Mouse (Mus musculus): ENCODE measurements around the gene Copa. TPM values are rescaled to one million over a fixed set of nuclear protein-coding genes. Genes with fewer than 3 reads are reported as not detected.

Gene Copa
- total RNA-seq, 2 experiments from 2014 or later: 118 to 124 TPM

DNA sequence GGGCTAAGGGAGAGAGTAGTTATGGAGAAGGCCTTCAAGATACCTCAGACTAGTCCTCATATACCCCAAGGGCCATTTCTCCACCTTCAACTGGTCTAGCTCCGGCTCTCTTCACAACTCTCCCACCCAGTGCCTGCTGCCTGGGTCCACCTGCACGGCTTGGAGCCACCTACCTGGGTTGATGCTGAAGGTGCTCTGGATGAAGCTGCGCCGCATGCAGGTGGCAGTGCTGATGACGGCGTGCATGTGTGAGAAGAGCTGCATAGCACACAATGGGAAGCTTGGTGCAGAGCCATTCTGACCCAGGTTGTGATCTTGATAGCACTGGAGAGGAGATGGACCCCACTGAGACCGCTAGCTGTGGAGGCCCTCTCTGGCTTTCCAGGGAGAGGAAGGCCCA, 9.7 kb upstream of the Copa start:
- no peak for DNase-seq
- intact Hi-C loops (cut with DNase I): no loop called here

- no peak for DNase-seq
- intact Hi-C loops (cut with DNase I): no loop called here
These were observed 4.3 kb upstream of the Copa start for GRCm38 (mm10) chr1:172077981-172078380.

DNA sequence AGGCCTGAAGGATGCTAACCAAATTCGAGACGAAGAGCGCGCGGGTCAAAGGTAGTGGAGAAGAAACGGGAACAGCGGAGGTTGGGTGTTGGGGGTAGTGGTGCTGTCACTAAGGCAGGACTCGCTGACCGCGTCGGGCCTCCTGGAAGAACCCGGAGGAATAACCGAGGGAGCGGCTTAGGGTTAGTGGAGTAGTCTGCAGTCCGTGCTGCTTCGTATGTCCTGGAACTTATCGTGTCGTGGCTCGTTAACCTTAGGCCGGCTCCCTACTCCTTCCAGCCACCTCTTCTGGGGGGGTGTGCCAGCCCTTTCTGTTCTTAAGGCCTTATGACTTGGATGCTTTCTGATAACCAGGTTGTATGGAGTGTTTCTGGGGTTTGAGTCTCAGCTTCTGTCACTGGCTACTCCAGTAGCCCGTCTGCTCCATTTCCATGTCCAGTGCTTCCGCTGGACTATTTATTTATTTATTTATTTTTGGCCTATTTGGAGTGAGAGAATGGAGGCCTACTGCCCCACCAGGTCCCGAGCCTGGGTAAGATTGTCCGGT, 643 bp downstream of the Copa start:
- intact Hi-C loops (cut with DNase I): loop anchor here (5.0 kb wide), 1 partner anchor 36 kb away; no protein-coding TSS in a partner anchor
- DNase-seq: no peak

- DNase-seq: peak in 1 of 2 experiments; percentile 9
- intact Hi-C loops (cut with DNase I): no loop called here
These were observed 11.2 kb downstream of the Copa start for GRCm38 (mm10) chr1:172093522-172093921.

DNA sequence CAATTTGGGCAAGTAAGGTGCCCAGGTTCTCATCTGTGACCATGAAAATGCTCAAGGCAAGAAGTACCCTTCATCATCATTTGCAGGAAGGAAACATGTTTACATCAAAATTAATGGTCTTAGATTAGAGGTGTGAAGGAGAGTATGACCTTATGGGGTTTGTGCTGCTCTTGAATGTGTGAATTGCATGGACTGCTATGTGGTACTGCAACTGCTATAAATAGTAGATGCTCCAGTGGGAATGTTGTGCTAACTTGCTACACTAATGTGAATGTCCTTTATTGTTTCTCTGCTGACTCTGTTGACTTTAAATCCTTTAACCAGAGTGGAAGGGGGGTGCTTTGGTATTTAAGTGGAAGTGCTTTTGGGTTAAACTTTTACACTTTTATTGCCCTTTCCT, 12.0 kb downstream of the Copa start:
- intact Hi-C loops (cut with DNase I): no loop called here
- no peak for DNase-seq

DNA sequence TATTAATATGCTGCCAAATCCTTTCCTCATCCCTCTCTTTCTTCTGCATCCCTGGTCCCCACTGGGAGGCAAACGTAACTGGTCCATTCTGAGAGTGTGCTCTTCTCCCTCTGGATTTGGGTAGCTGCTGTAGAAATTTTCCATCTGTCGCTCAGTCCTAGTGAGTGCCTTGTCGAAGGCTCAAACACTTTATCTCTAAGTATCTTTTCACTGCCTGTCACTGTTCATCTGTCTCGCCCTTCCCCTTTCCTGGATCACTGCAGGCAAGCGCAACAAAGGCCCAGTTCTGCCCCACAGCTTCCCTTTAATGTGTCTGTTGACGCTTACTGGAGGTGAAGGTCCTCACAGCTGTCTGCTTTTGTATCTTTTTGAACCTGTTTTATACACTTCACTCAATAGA, 12.9 kb downstream of the Copa start:
- DNase-seq: no peak
- intact Hi-C loops (cut with DNase I): no loop called here

DNA sequence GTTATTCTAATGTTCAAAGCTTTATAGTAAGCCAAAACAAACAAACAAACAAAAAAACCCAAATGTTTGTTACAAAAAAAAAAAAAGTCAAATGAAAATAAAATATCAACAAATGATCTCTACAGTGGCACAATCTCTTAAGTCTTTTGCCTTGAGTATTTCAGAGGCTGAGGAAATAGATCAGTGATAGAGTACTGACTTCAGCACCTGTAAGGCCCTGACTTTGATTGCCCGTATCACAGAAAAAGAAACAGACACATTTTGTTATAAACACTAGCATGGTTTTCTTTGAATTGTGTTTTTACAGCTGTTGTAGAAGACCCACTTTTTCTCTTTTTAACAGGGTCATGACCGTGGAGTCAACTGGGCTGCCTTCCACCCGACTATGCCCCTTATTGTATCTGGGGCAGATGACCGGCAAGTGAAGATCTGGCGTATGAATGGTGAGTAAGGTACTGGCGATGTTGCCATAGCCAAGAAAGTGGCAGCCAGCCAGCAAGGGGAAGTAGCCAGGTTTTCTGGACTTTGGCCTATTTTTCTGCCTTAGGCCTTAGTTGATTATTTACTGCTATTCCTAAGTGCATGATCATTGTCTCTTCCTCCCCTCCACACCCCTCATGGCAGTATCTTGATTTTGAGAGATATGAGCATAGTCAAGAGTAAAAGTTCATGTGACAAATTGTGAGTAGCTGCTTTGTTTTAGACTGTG, 17.1 kb downstream of the Copa start:
- DNase-seq: no peak
- intact Hi-C loops (cut with DNase I): loop anchor here (5.0 kb wide), 1 partner anchor 52 kb away; no protein-coding TSS in a partner anchor

- intact Hi-C loops (cut with DNase I): loop anchor here (5.0 kb wide), 1 partner anchor 56 kb away; no protein-coding TSS in a partner anchor
- DNase-seq: no peak
These were observed 21.3 kb downstream of the Copa start for GRCm38 (mm10) chr1:172103619-172104018.

- intact Hi-C loops (cut with DNase I): no loop called here
These were observed 22.8 kb downstream of the Copa start for GRCm38 (mm10) chr1:172105101-172105500.

GRCm38 (mm10) chr1:172107777-172108477, 25.6 kb downstream of the Copa start:
- intact Hi-C loops (cut with DNase I): no loop called here
- no peak for DNase-seq

More at GRCm38 (mm10) chr1:172105101-172105500, 22.8 kb downstream of the Copa start:
- no peak for DNase-seq

GRCm38 (mm10) chr1:172116948-172117347, 34.6 kb downstream of the Copa start:
- DNase-seq: no peak
- intact Hi-C loops (cut with DNase I): no loop called here

- DNase-seq: no peak
- intact Hi-C loops (cut with DNase I): no loop called here
These were observed 36.8 kb downstream of the Copa start for GRCm38 (mm10) chr1:172119100-172119499.

GRCm38 (mm10) chr1:172119720-172120119, 37.4 kb downstream of the Copa start:
- intact Hi-C loops (cut with DNase I): no loop called here
- peak in 1 of 2 experiments; percentile 45 for DNase-seq

DNA sequence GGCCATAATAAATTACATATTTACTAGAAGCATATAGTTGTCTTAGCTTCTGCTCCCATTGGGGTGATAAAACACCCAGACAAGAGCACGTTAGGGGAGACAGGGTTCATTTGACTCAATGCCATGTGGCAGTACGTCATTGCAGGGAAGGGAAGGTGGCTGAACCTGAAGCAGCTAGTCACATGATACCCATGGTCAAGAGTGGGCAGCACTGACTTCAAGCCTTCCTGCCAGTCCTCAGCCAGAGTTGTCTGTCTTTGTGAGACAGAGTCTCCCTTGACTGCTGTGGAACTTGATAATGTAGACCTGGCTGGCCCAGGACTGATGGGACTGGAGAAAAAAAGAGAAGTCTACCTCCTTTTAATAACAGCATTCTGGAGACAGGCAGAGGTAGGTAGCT, 40.3 kb downstream of the Copa start:
- DNase-seq: no peak
- intact Hi-C loops (cut with DNase I): no loop called here

DNA sequence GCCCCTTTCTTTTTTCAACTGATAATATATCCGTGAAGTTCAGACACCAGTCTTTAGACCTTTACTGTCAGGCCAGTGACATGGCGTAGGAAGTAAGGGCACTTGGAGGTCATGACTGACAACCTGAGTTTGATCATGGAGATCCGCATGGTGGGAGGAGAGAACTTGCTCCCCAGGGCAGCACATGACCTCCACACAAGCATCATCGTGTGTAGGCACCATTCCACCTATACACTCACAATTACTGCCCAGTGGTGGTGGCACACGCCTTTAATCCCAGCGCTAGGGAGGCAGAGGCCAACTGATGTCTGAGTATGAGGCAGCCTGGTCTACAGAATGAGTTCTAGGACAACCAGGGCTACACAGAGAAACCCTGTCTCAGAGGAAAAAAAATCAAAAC, 42.2 kb downstream of the Copa start:
- intact Hi-C loops (cut with DNase I): no loop called here
- DNase-seq: no peak

DNA sequence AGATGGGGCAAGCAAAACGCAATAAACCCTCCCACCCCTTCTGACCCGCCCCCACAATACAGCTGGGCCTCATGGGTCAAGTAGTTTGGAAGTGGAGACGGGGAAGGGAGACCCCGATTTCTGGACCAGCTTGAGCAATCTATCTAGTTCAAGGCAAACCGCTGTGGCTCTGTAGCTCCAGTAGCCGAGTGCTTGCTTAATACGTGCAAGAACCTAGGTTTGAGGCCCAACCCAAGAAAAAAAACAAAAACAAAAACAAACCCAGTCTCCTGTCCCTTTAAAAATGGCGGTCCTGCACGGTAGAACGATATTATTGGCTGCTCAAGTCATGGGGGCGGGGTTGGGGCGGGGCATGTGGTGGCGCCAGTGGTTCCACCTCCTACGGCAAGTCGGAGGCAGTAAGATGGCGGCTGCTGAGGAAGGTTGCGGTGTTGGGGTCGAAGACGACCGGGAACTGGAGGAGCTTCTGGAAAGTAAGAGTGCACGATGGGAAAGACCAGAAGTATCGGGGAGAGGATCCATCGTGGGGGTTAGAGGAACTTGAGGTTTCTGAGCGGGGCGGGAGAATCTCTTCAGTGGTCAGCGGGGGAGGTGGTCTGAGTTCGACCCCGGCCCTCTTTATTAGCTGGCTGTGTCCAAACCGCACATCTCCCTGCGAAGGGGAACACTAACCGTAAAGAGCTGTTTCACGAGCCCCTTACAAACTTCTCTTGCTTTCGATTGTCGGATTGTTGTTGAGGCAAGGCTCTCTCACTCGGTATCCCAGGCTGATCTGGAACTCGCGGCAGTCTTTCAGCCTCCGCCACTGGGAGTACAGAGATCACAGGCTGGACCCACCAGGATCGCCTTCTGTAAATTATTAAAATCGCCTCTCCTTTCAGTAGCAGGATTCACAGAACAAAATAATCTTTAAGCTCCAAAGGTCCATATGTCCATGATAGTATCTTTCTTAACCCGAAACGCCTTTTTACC, 44.3 kb downstream of the Copa start, which contains the start of gene Pex19:
Gene Pex19, plus strand, starts transcription at position 380 of the 972 bp plus-strand sequence.
- intact Hi-C loops (cut with DNase I): loop anchor here (5.0 kb wide), 1 partner anchor 79 kb away; no protein-coding TSS in a partner anchor
- DNase-seq: peak; percentile 72 to 79

DNA sequence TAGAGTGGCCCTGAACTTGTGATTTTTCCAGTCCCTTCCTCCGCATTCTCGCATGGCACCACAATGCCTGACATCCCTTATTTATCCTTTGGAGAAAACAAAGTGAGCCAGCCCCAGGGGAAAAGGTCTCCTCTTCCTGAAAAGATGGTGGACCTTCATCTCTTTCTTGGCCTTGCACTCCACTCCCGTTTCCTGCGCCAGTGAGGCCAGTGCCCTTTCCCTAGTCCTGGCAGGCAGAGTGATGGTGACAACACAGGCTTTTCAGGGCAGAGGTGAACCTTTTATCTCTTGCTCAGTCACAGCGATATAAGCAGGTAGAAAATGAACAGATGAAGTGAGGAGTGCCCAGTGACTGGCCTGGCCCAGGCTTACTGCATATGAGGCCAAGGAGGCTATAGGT, 45.2 kb downstream of the Copa start:
- intact Hi-C loops (cut with DNase I): loop anchor here (5.0 kb wide), 1 partner anchor 80 kb away; no protein-coding TSS in a partner anchor
- no peak for DNase-seq

DNA sequence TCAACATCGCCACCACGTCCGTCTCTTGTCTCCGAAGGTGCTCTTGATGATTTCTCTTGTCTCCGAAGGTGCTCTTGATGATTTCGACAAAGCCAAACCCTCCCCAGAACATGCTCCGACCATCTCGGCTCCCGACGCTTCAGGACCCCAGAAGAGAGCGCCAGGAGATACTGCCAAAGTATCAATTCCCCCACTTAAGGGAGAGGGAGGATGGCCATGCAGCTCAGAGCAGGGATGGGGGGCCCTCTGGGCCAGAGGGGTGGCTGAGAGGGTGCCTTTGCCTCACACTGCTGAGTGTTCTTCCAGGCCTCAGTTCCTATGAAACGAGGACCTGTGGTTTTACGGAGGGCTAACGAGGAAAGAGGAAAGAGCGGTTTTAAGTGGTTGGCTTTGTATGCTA, 46.2 kb downstream of the Copa start:
- intact Hi-C loops (cut with DNase I): loop anchor here (5.0 kb wide), 1 partner anchor 81 kb away; no protein-coding TSS in a partner anchor
- DNase-seq: no peak

DNA sequence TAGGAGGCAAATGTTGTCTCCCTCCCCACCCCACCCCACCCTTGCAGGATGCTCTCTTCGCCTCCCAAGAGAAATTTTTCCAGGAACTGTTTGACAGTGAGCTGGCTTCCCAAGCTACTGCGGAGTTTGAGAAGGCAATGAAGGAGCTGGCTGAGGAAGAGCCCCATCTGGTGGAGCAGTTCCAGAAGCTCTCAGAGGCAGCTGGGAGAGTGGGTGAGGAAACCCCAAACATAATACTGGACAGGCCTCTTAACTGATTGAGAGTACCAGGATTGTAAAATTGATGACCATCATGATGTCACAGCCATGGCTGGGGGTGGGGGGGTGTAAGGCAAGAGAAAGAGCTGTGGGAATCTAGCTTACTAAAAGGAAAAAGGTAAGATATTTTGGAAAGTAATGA, 46.8 kb downstream of the Copa start:
- DNase-seq: peak in 1 of 2 experiments; percentile 28
- intact Hi-C loops (cut with DNase I): loop anchor here (5.0 kb wide), 1 partner anchor 82 kb away; no protein-coding TSS in a partner anchor

DNA sequence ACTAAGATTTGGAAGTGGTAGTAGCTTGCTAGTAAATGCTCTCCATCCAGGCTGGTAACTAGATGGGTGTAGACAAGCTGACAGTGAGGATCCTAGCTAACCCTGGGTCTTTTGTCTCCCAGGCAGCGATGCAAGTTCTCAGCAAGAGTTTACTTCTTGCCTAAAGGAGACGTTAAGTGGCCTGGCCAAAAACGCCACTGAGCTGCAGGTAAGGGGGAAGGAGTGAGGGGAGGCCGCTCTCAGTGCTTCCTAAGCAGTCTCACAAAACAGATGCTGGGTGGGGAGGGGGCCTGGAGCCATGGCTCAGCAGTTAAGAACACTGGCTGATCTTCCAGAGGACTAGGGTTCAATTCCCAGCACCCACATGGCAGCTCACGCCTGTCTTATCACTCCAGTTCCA, 47.5 kb downstream of the Copa start:
- intact Hi-C loops (cut with DNase I): loop anchor here (5.0 kb wide), 1 partner anchor 82 kb away; no protein-coding TSS in a partner anchor

More for the DNA sequence above, 47.5 kb downstream of the Copa start:
- DNase-seq: no peak

Measured in heart, postnatal 14 days (tissue).